Mouse (Mus musculus): ENCODE results near the gene Olfr608.
"Not testable (repeated sequence)": the region's sequence is repeated elsewhere in the genome, so short reads cannot be mapped to it uniquely, and the experiment has no call there.

Gene Olfr608

GRCm38 (mm10) chr7:103469577-103469976, at the start of gene Olfr608:
Olfr608 (plus strand) TSS chr7:103469877.
- DNase-seq (ENCODE audit: low spot score in 2 of 2), result no peak

DNA sequence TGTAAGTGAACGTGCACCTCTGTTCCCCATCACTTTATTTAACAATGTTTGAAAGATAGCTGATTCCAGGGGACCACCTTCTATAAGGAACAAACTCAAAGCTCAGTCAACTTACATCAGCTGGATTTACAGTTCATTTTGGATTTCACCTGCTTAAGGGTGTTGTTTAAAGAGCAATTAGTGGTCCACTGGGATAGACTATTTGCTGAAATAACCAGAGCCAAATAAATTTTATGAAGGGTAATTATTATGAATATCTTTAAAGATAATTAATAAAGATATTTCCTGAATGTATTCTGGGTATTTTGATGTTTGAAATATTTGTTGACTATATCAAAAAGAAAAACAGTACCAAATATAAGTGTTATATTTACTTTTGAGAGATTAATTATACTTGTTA, 24.3 kb upstream of the Olfr608 start, which contains the start of gene Olfr605:
Gene Olfr605, minus strand, starts transcription at position 101 of the 400 bp plus-strand sequence.
- no peak for DNase-seq (ENCODE audit: low spot score in 2 of 2)

- DNase-seq (ENCODE audit: low spot score in 2 of 2), result no peak
These were observed 20.9 kb upstream of the Olfr608 start, which contains the start of gene Olfr606 for GRCm38 (mm10) chr7:103448746-103449145. Olfr606 (plus strand) TSS chr7:103449046.

GRCm38 (mm10) chr7:103460590-103460989, 9.1 kb upstream of the Olfr608 start:
- no peak for DNase-seq (ENCODE audit: low spot score in 2 of 2)

- not testable (repeated sequence) for DNase-seq (ENCODE audit: low spot score in 2 of 2)
These were observed 7.4 kb downstream of the Olfr608 start for GRCm38 (mm10) chr7:103477106-103477505.

GRCm38 (mm10) chr7:103497962-103498361, 28.3 kb downstream of the Olfr608 start, which contains the start of gene Olfr609:
Olfr609 (minus strand) TSS chr7:103498062.
- no peak for DNase-seq (ENCODE audit: low spot score in 2 of 2)

GRCm38 (mm10) chr7:103512022-103512421, 42.3 kb downstream of the Olfr608 start, which contains the start of gene Olfr610:
Olfr610 (minus strand) TSS chr7:103512122.
- DNase-seq (ENCODE audit: low spot score in 2 of 2), result no peak

- not testable (repeated sequence) for DNase-seq (ENCODE audit: low spot score in 2 of 2)
These were observed 51.1 kb downstream of the Olfr608 start, which contains the start of gene Olfr611 for GRCm38 (mm10) chr7:103520746-103521145. Olfr611 (minus strand) TSS chr7:103520846.

All from right cerebral cortex, adult 2 months (tissue).